Mouse (Mus musculus) neural tube, embryonic 11.5 days (tissue): ENCODE measurements around the gene Prkg1. TPM values are rescaled to one million over a fixed set of nuclear protein-coding genes. Genes with fewer than 3 reads are reported as not detected.
A peak's percentile ranks its signal among the peaks of the same experiment; 100 is the strongest.

ENCODE experiments used
- ATAC-seq: fragments of 200-750 bp; cut with Nextera tagmentation; 2 replicates; pipeline ENCODE4 v1.8.0; 2017; ENCODE audit warnings: moderate number of reproducible peaks, mild to moderate bottlenecking, moderate TSS enrichment, moderate library complexity; ENCODE audit not compliant: insufficient read depth, low FRiP score, low TSS enrichment
- DNase-seq: peaks from one replicate; pipeline ENCODE4 v3.0.0-alpha.2; 2015; ENCODE audit warnings: low spot score
- H3K27ac ChIP-seq: fragments of 300-500 bp; sonication (generic); 2 replicates; pipeline ENCODE4 v1.5.1; 2014; ENCODE audit warnings: low read depth, mild to moderate bottlenecking, low read length
- H3K27me3 ChIP-seq: fragments of 300-500 bp; sonication (generic); 2 replicates; pipeline ENCODE4 v1.6.1; 2014; ENCODE audit warnings: mild to moderate bottlenecking, low read length, mixed read lengths; ENCODE audit not compliant: control insufficient read depth, insufficient read depth
- H3K36me3 ChIP-seq: fragments of 300-500 bp; sonication (generic); 2 replicates; pipeline ENCODE4 v1.6.1; 2014; ENCODE audit warnings: mild to moderate bottlenecking, low read length, moderate library complexity, mixed read lengths; ENCODE audit not compliant: control insufficient read depth, insufficient read depth
- H3K4me1 ChIP-seq: fragments of 300-500 bp; sonication (generic); 2 replicates; pipeline ENCODE4 v1.6.1; 2014; ENCODE audit warnings: low read length, mixed read lengths; ENCODE audit not compliant: control insufficient read depth, insufficient read depth
- H3K4me2 ChIP-seq: fragments of 300-500 bp; sonication (generic); 2 replicates; pipeline ENCODE4 v1.6.1; 2014; ENCODE audit warnings: low read depth, mild to moderate bottlenecking, moderate library complexity
- H3K4me3 ChIP-seq: fragments of 300-500 bp; sonication (generic); 2 replicates; pipeline ENCODE4 v1.5.1; 2014; ENCODE audit warnings: low read depth, low read length
- H3K9ac ChIP-seq: fragments of 300-500 bp; sonication (generic); 2 replicates; pipeline ENCODE4 v1.6.1; 2014; ENCODE audit warnings: mild to moderate bottlenecking, low read length
- H3K9me3 ChIP-seq: fragments of 300-500 bp; sonication (generic); 2 replicates; pipeline ENCODE4 v1.6.1; 2016; ENCODE audit warnings: low read length; ENCODE audit not compliant: control insufficient read depth
- WGBS: fragments of 180-500 bp; shearing (Covaris S2); extraction: QIAGEN DNeasy Blood & Tissue Kit; methylation state at CpG from one replicate; pipeline ENCODE4 v1.1.7; 2014; 5-methylcytosine and 5-hydroxymethylcytosine counted together
- polyA plus RNA-seq: library from polyadenylated mRNA; unstranded; fragments of >200 nt; fragmentation: Nextera tagmentation; extraction: Ambion mirVana; gene quantifications from 2 replicates; pipeline ENCODE4 v1.2.1, GENCODE M21; 2014

Prkg1 gene
- polyA plus RNA-seq, 1 experiment from 2014 or later: 8.2 TPM

- H3K27ac ChIP-seq: 0 out of 2 replicates have a peak overlapping the region, but pooled peaks have one; percentile 29
- DNase-seq: peak; percentile 34
Observed at GRCm38 (mm10) chr19:31073959-31074716, 690.7 kb downstream of the Prkg1 start.

GRCm38 (mm10) chr19:31065206-31065781 is 699.5 kb downstream of the Prkg1 start:
- Histone ChIP-seq H3K4me1 (no peaks in the 10 kb centered on the region), H3K27ac (no peak overlapping the region), H3K27me3 (no peaks in the 10 kb centered on the region), H3K4me3 (no peak overlapping the region), H3K9ac (no peak overlapping the region), H3K36me3 (no peaks in the 10 kb centered on the region), H3K4me2 (no peak overlapping the region), H3K9me3 (no peaks in the 10 kb centered on the region)
- no peak for ATAC-seq
- 87% methylated on average over 11 of the region's 11 CpGs for WGBS
- no peak for DNase-seq

More at GRCm38 (mm10) chr19:31073959-31074716, 690.7 kb downstream of the Prkg1 start:
- peak; percentile 20; the same call in 1 of the 2 replicates for ATAC-seq
- Histone ChIP-seq H3K9me3 (no peaks in the 10 kb centered on the region), H3K27me3 (no peaks in the 10 kb centered on the region), H3K4me1 (no peaks in the 10 kb centered on the region), H3K9ac (no peak overlapping the region; the same call in 1 of the 2 replicates), H3K4me3 (no peak overlapping the region), H3K36me3 (no peaks in the 10 kb centered on the region), H3K4me2 (no peak overlapping the region)
- 55% methylated on average over 24 of the region's 24 CpGs for WGBS

GRCm38 (mm10) chr19:31064740-31065139 is 700.1 kb downstream of the Prkg1 start:
- Histone ChIP-seq H3K27ac (no peak overlapping the region), H3K4me1 (no peaks in the 10 kb centered on the region), H3K36me3 (no peaks in the 10 kb centered on the region), H3K27me3 (no peaks in the 10 kb centered on the region), H3K4me3 (no peak overlapping the region), H3K9me3 (no peaks in the 10 kb centered on the region), H3K4me2 (no peak overlapping the region), H3K9ac (no peak overlapping the region)
- 84% methylated on average over 1 of the region's 1 CpGs for WGBS
- ATAC-seq (no peak), DNase-seq (no peak)

- Histone ChIP-seq H3K27ac (no peak overlapping the region), H3K27me3 (no peaks in the 10 kb centered on the region), H3K9ac (no peak overlapping the region), H3K9me3 (no peaks in the 10 kb centered on the region), H3K4me1 (no peaks in the 10 kb centered on the region), H3K36me3 (no peaks in the 10 kb centered on the region), H3K4me3 (no peak overlapping the region), H3K4me2 (no peak overlapping the region)
- 97% methylated on average over 4 of the region's 4 CpGs for WGBS
- DNase-seq: no peak
- no peak for ATAC-seq
Observed at GRCm38 (mm10) chr19:31046601-31047000, 718.2 kb downstream of the Prkg1 start.

GRCm38 (mm10) chr19:31040948-31041847 is 723.6 kb downstream of the Prkg1 start:
- 82% methylated on average over 2 of the region's 2 CpGs for WGBS
- Histone ChIP-seq H3K4me2 (no peak overlapping the region), H3K36me3 (no peaks in the 10 kb centered on the region), H3K4me1 (no peaks in the 10 kb centered on the region), H3K9me3 (no peaks in the 10 kb centered on the region), H3K27ac (no peak overlapping the region), H3K27me3 (no peaks in the 10 kb centered on the region), H3K9ac (no peak overlapping the region), H3K4me3 (no peak overlapping the region)
- no peak for ATAC-seq
- no peak for DNase-seq

- Histone ChIP-seq H3K36me3 (no peaks in the 10 kb centered on the region), H3K4me2 (no peak overlapping the region), H3K4me3 (no peak overlapping the region), H3K27me3 (no peaks in the 10 kb centered on the region), H3K9me3 (no peaks in the 10 kb centered on the region), H3K27ac (no peak overlapping the region), H3K4me1 (no peaks in the 10 kb centered on the region), H3K9ac (no peak overlapping the region)
- no peak for ATAC-seq
- WGBS: 79% methylated on average over 3 of the region's 3 CpGs
- no peak for DNase-seq
Observed at GRCm38 (mm10) chr19:31038951-31039350, 725.9 kb downstream of the Prkg1 start.

- H3K4me1 ChIP-seq: no peaks in the 10 kb centered on the region
- H3K36me3 ChIP-seq: no peaks in the 10 kb centered on the region
- no peak overlapping the region for H3K4me3 ChIP-seq
- no peak overlapping the region for H3K27ac ChIP-seq
- no peak for ATAC-seq
- no peaks in the 10 kb centered on the region for H3K9me3 ChIP-seq
- no peaks in the 10 kb centered on the region for H3K27me3 ChIP-seq
- 81% methylated on average over 6 of the region's 6 CpGs for WGBS
- no peak overlapping the region for H3K4me2 ChIP-seq
- H3K9ac ChIP-seq: no peak overlapping the region
- no peak for DNase-seq
Observed at GRCm38 (mm10) chr19:31031596-31031995, 733.2 kb downstream of the Prkg1 start.

GRCm38 (mm10) chr19:31026797-31027196 is 738.0 kb downstream of the Prkg1 start:
- Histone ChIP-seq H3K27me3 (no peaks in the 10 kb centered on the region), H3K9ac (no peak overlapping the region), H3K4me2 (no peak overlapping the region), H3K36me3 (no peaks in the 10 kb centered on the region), H3K9me3 (no peaks in the 10 kb centered on the region), H3K27ac (no peak overlapping the region), H3K4me3 (no peak overlapping the region), H3K4me1 (no peaks in the 10 kb centered on the region)
- WGBS: 80% methylated on average over 5 of the region's 5 CpGs
- DNase-seq (no peak), ATAC-seq (no peak)
